In the genomic region with DNA sequence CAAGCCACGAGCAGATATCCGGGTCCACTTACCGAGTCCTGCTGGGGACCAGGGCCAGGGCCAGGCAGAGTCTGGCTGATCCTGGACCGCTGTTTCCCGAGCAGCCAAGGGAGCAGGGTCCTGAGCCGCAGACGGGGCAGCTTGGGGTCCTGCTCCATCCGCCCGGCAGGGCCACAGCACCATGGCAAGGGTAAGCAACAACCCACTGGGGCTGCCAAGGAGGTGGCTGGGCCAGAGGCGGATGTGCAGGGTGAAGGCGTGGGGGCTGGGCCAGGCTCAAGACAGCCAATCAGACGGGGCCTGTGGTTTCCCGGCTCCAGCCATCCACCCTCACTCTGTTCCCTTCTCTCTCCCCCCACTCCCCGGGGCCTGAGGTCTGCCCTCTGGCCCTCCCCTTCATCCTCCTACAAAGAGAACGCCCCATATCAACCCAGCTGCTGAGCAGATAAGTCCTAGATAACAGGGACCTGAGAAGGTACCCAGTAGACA, we compare ENCODE assay signal across 9 mouse cellular contexts. TPM values are rescaled to one million over a fixed set of nuclear protein-coding genes. Genes with fewer than 3 reads are reported as not detected.
DNase-seq lines count a peak whose midpoint lies in the region; ATAC-seq and TF ChIP-seq lines count a peak whose summit lies in the region.
"Had no signal": no experiment of that assay in that cellular context is flagged by ENCODE, and none has a peak within 500 bp of the region (broad histone marks: within the 10 kb centered on the region; RNA-seq: fewer than 3 reads in every experiment).

No protein-coding gene starts in this region.

- 72% methylated on average over 15 of the region's 15 CpGs for WGBS in forebrain, embryonic 10.5 days
- 79% methylated on average over 15 of the region's 15 CpGs for WGBS in forebrain, embryonic 12.5 days
- WGBS in heart, adult 2 months, result 70% methylated on average over 15 of the region's 15 CpGs
- WGBS in liver, postnatal 0 days (ENCODE audit: insufficient replicate concordance), result 20% methylated on average over 15 of the region's 15 CpGs

- H3K79me2 ChIP-seq in heart, adult 2 months (replicated peaks; ENCODE audit: control insufficient read depth, insufficient read depth, low read length), result no peaks in the 10 kb centered on the region

- DNase-seq in forebrain, embryonic 10.5 days (ENCODE audit: extremely low spot score, low spot score), result no peak
- peak; percentile 50 to 81 for DNase-seq in heart, adult 2 months
- peak; percentile 87 for DNase-seq in liver, postnatal 0 days
- DNase-seq in spleen, postnatal 10 days (ENCODE audit: low spot score in 2 of 2), result peak; percentile 81 to 89
- no peak for DNase-seq in right cerebral cortex, adult 18-20 months
- no peak for DNase-seq in adipocyte (ENCODE audit: low spot score)

- peak overlapping the region; percentile 40; the same call in 1 of the 2 replicates for H3K27ac ChIP-seq in forebrain, embryonic 10.5 days
- no peak overlapping the region for H3K27ac ChIP-seq in forebrain, embryonic 12.5 days
- H3K27ac ChIP-seq in ES-Bruce4 (ENCODE audit: insufficient read depth, low read length), result no peak overlapping the region
- H3K27ac ChIP-seq in heart, adult 2 months, result no peak overlapping the region
- H3K27ac ChIP-seq in liver, postnatal 0 days (ENCODE audit: low read depth), result peak overlapping the region; percentile 97
- H3K27ac ChIP-seq: hindbrain, embryonic 15.5 days had no signal

- H3K4me1 ChIP-seq in forebrain, embryonic 10.5 days, result peaks cover 16% of the 10 kb centered on the region
- no peaks in the 10 kb centered on the region for H3K4me1 ChIP-seq in forebrain, embryonic 12.5 days
- H3K4me1 ChIP-seq in ES-Bruce4 (ENCODE audit: control insufficient read depth, insufficient read depth, low read length), result peaks cover 4% of the 10 kb centered on the region
- H3K4me1 ChIP-seq in heart, adult 2 months (ENCODE audit: control insufficient read depth, insufficient read depth, low read length), result no peaks in the 10 kb centered on the region
- peaks cover 33% of the 10 kb centered on the region for H3K4me1 ChIP-seq in liver, postnatal 0 days (ENCODE audit: insufficient read depth)
- H3K4me1 ChIP-seq: hindbrain, embryonic 15.5 days had no signal

- H3K9ac ChIP-seq in forebrain, embryonic 12.5 days, result no peak overlapping the region
- peak overlapping the region; percentile 26; the same call in 1 of the 2 replicates for H3K9ac ChIP-seq in ES-Bruce4 (ENCODE audit: low read depth, poor library complexity, severe bottlenecking)
- no peak overlapping the region for H3K9ac ChIP-seq in heart, adult 2 months (ENCODE audit: low read depth, low read length)
- peak overlapping the region; percentile 78 for H3K9ac ChIP-seq in liver, postnatal 0 days (replicated peaks)
- H3K9ac ChIP-seq: hindbrain, embryonic 15.5 days had no signal

- H3K36me3 ChIP-seq in forebrain, embryonic 10.5 days (replicated peaks), result peaks cover 51% of the 10 kb centered on the region
- peaks cover 5% of the 10 kb centered on the region; the same call in 1 of the 2 replicates for H3K36me3 ChIP-seq in forebrain, embryonic 12.5 days (replicated peaks)
- H3K36me3 ChIP-seq in ES-Bruce4 (ENCODE audit: control insufficient read depth, insufficient read depth, low read length, poor library complexity, severe bottlenecking), result peaks cover 16% of the 10 kb centered on the region
- H3K36me3 ChIP-seq in heart, adult 2 months (ENCODE audit: control insufficient read depth, insufficient read depth, low read length), result no peaks in the 10 kb centered on the region
- H3K36me3 ChIP-seq in liver, postnatal 0 days (replicated peaks; ENCODE audit: insufficient read depth, low read length), result peaks cover 41% of the 10 kb centered on the region
- H3K36me3 ChIP-seq: hindbrain, embryonic 15.5 days had no signal

- TF ChIP-seq CTCF in ES-Bruce4 (IDR thresholded peaks at IDR 0.05; ENCODE audit: low read depth, low read length), result no peak
- TF ChIP-seq CTCF in heart, adult 2 months (IDR thresholded peaks at IDR 0.05), result no peak
- TF ChIP-seq CTCF in liver, postnatal 0 days (IDR thresholded peaks at IDR 0.05; ENCODE audit: low read depth), result no peak

- no peak for TF ChIP-seq POLR2A in ES-Bruce4 (IDR thresholded peaks at IDR 0.05; ENCODE audit: insufficient read depth, low read length)
- no peak for TF ChIP-seq POLR2A in heart, adult 2 months (IDR thresholded peaks at IDR 0.05; ENCODE audit: insufficient read depth, low read depth, low read length)

- no peak for TF ChIP-seq EP300 in ES-Bruce4 (IDR thresholded peaks at IDR 0.05; ENCODE audit: insufficient read depth, low read depth, low read length)
- no peak for TF ChIP-seq EP300 in heart, adult 2 months (IDR thresholded peaks at IDR 0.05; ENCODE audit: insufficient read depth, low read depth, low read length)
- TF ChIP-seq EP300 in liver, postnatal 0 days (IDR thresholded peaks at IDR 0.05; ENCODE audit: low read depth), result no peak

- H3K4me2 ChIP-seq in forebrain, embryonic 12.5 days, result no peak overlapping the region
- peak overlapping the region; percentile 82 for H3K4me2 ChIP-seq in liver, postnatal 0 days (ENCODE audit: low read depth, low read length)
- H3K4me2 ChIP-seq: hindbrain, embryonic 15.5 days had no signal

- no peaks in the 10 kb centered on the region for H3K9me3 ChIP-seq in forebrain, embryonic 10.5 days
- H3K9me3 ChIP-seq in forebrain, embryonic 12.5 days, result no peaks in the 10 kb centered on the region
- no peaks in the 10 kb centered on the region for H3K9me3 ChIP-seq in ES-Bruce4 (replicated peaks; ENCODE audit: control insufficient read depth, insufficient read depth, low read length, poor library complexity, severe bottlenecking)
- no peaks in the 10 kb centered on the region for H3K9me3 ChIP-seq in liver, postnatal 0 days (ENCODE audit: low read length)
- H3K9me3 ChIP-seq: hindbrain, embryonic 15.5 days had no signal

- intact Hi-C loops in heart, adult 2 months (cut with DNase I), result no loop called here

- ATAC-seq in forebrain, embryonic 12.5 days (ENCODE audit: low FRiP score), result no peak
- ATAC-seq in liver, postnatal 0 days, result peak; percentile 80

- no peak overlapping the region for H3K4me3 ChIP-seq in forebrain, embryonic 10.5 days
- no peak overlapping the region for H3K4me3 ChIP-seq in forebrain, embryonic 12.5 days (replicated peaks)
- no peak overlapping the region for H3K4me3 ChIP-seq in ES-Bruce4 (ENCODE audit: low read depth, low read length)
- no peak overlapping the region for H3K4me3 ChIP-seq in heart, adult 2 months
- peak overlapping the region; percentile 69 for H3K4me3 ChIP-seq in liver, postnatal 0 days (ENCODE audit: low read depth, low read length)
- H3K4me3 ChIP-seq: hindbrain, embryonic 15.5 days had no signal

- H3K27me3 ChIP-seq in forebrain, embryonic 10.5 days (ENCODE audit: poor library complexity, severe bottlenecking), result no peaks in the 10 kb centered on the region
- H3K27me3 ChIP-seq in forebrain, embryonic 12.5 days, result no peaks in the 10 kb centered on the region
- no peaks in the 10 kb centered on the region for H3K27me3 ChIP-seq in ES-Bruce4 (ENCODE audit: control insufficient read depth, insufficient read depth, low read length, poor library complexity, severe bottlenecking)
- no peaks in the 10 kb centered on the region for H3K27me3 ChIP-seq in heart, adult 2 months (ENCODE audit: control insufficient read depth, insufficient read depth, low read length)
- no peaks in the 10 kb centered on the region for H3K27me3 ChIP-seq in liver, postnatal 0 days (ENCODE audit: insufficient read depth, low read length)
- H3K27me3 ChIP-seq: hindbrain, embryonic 15.5 days had no signal

RNA-seq across cellular contexts. Expression of gene Rps6ka1, which starts 14.7 kb away (rescaled TPM):
- polyA plus RNA-seq in forebrain, embryonic 10.5 days (2016; fragmentation: Nextera tagmentation; extraction: Ambion mirVana), result 42.7 and 44.1 TPM in 2 replicates
- 22.6 and 26.0 TPM in 2 replicates for polyA plus RNA-seq in forebrain, embryonic 12.5 days (2016; fragmentation: Nextera tagmentation; extraction: Ambion mirVana)
- polyA plus RNA-seq in ES-Bruce4 (2011; ENCODE audit: insufficient read depth, insufficient read length, low read depth, missing spikeins), result 73.2 and 86.4 TPM in 2 replicates
- 1 to 10 TPM; 4.4 to 4.8 TPM for total RNA-seq in heart, adult 2 months (2021)
- polyA plus RNA-seq in heart, adult 2 months (2012; rRNA removed), result 5.9 and 7.1 TPM in 2 replicates
- 31.6 and 36.9 TPM in 2 replicates for polyA plus RNA-seq in liver, postnatal 0 days (2015; fragmentation: Nextera tagmentation; extraction: Ambion mirVana)

Comparison
In these comparisons a context has a peak if more than half of its experiments do, and no peak if none do; other contexts are left out.
1. H3K27ac ChIP-seq: peak in forebrain, embryonic 10.5 days (single experiment) and liver, postnatal 0 days (single experiment); none in forebrain, embryonic 12.5 days (single experiment), ES-Bruce4 (single experiment) and heart, adult 2 months (single experiment).
2. DNase-seq: peak in heart, adult 2 months (2 of 2), liver, postnatal 0 days (single experiment) and spleen, postnatal 10 days (2 of 2); none in forebrain, embryonic 10.5 days (single experiment), right cerebral cortex, adult 18-20 months (single experiment) and adipocyte (single experiment).
3. H3K9ac ChIP-seq: peak in ES-Bruce4 (single experiment) and liver, postnatal 0 days (single experiment); none in forebrain, embryonic 12.5 days (single experiment) and heart, adult 2 months (single experiment).